Mouse (Mus musculus) CH12F3 (cell line): ENCODE measurements around the gene Nupr1.
"Not testable (repeated sequence)": the region's sequence is repeated elsewhere in the genome, so short reads cannot be mapped to it uniquely, and the experiment has no call there.

Experiments used
- in situ Hi-C: fragments of 300-500 bp; cut with MboI; formaldehyde crosslinking; loops from 2 replicates; pipeline ENCODE4 v1.14.3; 2020; ENCODE audit warnings: low sequenced_read_pairs

The Nupr1 gene

DNA sequence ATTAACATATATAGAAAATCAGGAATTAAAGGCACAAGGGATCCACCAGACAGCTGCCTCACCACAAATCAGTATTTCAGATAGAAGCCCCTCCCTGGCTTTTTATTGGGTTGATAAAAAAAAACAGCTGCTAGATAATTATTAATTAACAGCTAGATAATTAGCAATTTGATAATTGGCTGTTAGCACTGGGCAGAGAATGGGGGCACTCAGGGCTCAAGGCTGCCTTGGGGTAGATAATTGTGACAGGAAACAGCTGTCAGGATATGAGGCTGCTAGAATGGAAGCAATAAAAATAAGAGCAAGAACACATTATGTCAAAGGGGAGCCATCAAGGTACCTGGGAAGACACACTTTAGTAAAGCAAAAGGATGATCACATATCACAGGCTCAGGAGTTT is 14.3 kb upstream of the Nupr1 start:
- in situ Hi-C loops, result loop anchor here (5.0 kb wide), 1 partner anchor 42 kb away; no protein-coding TSS in a partner anchor

DNA sequence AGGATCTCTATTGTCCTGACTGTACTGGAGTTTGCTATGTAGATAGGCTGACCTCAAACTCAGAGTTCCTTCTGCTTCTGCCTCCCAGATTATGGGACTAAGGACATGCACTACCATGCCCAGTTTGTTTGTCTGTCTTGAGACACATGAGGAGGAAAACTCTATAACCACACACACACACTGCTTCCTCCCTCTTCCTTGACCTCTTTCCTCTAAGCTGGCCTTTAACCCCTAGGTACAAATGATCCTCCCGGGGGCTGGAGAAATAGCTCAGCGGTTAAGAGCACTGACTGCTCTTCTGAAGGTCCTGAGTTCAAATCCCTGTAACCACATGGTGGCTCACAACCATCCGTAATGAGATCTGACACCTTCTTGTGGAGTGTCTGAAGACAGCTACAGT is 13.7 kb upstream of the Nupr1 start:
- in situ Hi-C loops, result no loop called here

DNA sequence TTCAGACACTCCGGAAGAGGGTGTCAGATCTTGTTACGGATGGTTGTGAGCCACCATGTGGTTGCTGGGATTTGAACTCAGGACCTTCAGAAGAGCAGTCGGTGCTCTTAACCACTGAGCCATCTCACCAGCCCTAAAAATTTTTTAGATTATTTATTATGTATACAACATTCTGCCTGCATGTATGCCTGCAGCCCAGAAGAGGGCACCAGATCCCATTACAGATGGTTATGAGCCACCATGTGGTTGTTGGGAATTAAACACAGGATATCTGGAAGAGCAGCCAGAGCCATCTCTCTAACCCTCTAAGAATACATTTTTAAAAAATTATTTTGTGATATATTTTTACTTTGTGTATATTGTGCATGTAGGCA is 12.6 kb upstream of the Nupr1 start:
- in situ Hi-C loops, result not testable (repeated sequence)

DNA sequence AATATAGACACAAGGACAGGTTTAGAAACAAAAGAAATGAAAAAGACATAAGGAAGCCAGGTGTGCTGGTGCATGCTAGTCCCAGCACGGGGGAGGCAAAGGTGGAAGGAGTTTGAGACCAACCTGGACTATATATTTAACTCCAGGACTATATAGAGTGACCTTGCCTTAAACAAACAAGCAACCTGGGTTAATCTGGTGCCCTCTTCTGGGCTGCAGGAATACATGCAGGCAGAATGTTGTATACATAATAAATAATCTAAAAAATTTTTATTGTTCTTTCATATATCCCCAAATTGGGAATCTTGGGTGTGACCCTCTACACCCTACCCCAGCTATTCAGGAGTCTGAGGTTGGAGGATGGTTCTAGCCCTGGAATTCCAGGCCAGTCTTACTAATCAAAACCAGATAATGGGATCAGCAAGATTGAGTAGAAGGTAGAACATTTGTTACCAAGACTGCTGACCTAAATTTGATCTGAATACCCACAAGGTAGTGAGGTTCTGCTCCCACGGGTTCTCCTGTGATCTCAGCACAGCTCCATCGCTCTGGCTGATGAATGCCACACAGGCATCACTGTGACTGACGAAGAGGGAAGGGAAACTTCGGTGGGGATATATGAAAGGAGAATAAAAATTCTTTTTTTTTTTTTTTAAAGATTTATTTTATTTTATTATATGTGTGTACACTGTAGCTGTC is 12.0 kb upstream of the Nupr1 start:
- in situ Hi-C loops, result no loop called here

DNA sequence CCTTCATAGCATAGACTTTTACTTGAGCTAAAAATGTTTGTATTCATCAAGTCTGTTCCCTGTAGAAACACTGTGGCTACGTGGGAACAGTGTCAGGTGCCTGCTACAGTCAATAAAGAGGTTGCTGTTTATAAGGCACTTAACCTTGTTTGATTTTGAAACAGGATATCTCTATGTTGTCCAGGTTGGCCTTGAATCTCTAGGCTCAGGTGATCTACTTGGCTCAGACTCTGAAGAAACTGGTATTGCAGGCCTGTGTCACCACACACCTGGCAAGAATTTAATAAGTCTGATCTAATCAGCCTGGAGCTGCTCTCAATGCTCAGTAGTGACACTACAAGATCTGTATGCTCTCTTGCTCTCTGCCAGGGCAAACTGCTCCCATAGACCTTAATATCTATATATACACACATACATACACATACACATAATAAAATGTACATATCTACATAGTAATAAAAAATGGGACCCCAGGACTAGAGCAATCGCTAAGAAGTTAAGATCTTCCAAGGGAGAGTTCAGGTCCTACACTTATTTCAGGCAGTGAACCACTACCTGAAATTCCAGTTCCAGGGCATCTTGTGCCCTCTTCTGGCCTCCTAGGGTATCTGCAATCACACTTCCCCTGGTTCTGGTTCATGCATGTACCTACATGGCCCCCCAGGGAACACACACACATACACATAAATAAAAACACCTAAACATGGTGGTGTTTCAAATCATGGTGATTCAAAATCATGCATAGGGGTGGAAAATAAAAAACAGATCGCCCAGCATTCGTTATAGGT is 6.3 kb upstream of the Nupr1 start:
- in situ Hi-C loops, result loop anchor here (10.0 kb wide), 1 partner anchor 62 kb away; no protein-coding TSS in a partner anchor

DNA sequence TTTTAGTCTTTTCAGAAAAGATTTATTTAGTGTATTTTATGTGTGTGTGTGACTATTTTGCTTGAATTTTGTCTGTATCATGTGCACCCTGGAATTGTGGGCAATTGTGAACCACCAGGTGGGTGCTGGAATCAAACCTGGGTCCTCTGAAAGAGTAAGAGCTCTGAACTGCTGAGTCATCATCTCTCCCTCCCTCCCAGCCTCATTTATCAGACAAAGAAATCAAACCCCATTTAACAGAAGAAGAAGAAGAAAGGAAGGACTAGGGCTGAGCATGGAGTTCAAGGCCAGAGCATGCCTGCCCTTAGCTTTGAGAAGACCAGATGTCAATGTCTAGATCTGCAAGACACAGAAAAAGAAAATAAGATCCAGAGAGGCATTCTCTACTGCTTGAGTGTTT is 4.7 kb upstream of the Nupr1 start:
- in situ Hi-C loops, result loop anchor here (10.0 kb wide), 1 partner anchor 61 kb away; no protein-coding TSS in a partner anchor

DNA sequence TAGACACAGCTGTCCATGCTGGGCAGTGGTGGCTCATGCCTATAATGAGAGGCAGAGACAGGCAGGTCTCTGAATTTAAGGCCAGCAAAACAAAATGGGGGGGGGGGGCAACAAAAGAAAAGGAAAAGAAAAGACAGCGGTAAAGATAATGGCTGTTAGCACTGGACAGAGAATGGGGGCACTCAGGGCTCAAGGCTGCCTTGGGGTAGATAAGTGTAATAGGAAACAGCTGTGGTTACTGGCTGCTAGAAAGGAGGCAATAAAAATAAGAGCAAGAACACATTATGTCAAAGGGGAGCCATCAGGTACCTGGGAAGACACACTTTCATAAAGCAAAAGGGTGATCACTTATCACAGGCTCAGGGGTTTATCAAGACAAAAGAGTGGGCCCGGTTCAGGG is 1.8 kb upstream of the Nupr1 start:
- in situ Hi-C loops, result loop anchor here (10.0 kb wide), 1 partner anchor 58 kb away; no protein-coding TSS in a partner anchor

DNA sequence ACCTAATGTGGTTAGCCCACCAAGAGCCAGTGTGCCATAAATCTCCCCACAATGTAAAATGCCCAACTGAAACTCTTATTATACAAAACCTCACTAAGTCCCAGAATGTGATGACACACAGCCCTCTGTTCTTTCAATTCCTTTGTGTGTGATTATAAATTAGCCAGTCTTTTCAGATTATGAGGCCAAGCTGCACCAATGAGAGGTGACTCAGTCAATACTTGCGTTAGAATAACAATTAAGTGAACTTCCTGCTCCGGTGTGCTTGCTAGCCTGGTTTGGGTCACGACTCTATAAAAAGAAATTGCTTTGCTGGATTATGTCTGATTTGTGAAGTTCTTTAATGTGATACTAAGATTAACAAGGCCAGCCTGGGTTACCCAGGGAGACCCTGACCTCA is 746 bp downstream of the Nupr1 start:
- in situ Hi-C loops, result loop anchor here (5.0 to 10.0 kb wide), 2 partner anchors 38 to 55 kb away; partner anchors contain the start of gene Il27

DNA sequence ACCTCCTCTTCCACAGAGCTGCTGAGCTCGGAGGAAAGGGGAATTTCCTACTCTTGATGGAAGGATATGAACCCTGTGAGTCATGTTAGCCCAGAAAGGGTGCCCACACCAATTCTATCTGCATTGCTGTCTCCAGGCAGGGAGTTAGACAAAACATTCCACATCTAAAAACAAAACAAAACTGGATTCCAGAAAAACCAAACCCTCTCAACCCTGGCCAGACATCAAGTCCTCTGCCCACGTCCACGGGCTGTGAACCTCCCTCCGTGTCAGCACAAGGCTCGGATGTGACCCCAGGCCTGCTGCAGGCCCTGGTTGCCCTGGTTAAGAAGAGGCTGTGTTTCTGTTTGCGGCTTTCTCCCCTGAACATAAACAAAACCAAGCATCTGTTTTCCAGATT is 2.5 kb downstream of the Nupr1 start:
- in situ Hi-C loops, result loop anchor here (5.0 kb wide), 1 partner anchor 36 kb away; the partner anchor contains the start of gene Il27

DNA sequence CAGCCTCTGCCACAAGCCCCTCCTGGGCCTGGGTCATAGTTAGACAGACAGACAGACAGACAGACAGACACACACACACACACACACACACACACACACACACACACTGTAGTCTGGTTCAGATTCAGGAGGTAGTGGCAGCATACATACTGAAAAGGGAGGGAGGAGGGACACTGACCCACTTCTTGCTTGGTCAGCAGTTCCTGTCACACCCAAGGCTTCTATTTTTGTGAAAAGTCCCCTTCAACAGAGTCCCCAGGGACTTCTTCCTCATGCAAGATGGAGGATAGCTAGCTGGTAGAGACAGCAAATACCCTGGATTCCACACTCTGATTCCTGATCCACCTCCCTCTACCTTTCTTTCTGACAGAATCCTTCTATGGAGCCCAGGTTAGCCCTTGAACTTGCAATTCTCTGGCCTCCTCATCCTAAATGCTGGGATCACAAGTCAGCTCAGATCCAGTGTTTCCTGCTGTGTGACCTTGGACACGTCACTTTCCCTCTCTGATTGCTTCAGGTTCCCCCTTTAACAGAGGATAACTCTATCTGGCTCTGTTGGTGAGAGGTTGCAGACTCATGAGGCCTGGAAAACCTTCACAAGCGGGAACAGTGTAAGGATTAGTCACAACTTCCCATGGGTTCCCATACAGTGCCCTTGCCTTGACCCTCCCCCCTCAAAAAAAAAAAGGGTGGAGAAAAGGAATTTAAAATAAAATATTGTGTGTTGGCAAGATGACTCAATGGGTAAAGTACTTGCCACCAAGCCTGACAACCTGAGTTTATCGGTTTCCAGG is 4.7 kb downstream of the Nupr1 start:
- in situ Hi-C loops, result loop anchor here (5.0 kb wide), 1 partner anchor 34 kb away; the partner anchor contains the start of gene Il27

DNA sequence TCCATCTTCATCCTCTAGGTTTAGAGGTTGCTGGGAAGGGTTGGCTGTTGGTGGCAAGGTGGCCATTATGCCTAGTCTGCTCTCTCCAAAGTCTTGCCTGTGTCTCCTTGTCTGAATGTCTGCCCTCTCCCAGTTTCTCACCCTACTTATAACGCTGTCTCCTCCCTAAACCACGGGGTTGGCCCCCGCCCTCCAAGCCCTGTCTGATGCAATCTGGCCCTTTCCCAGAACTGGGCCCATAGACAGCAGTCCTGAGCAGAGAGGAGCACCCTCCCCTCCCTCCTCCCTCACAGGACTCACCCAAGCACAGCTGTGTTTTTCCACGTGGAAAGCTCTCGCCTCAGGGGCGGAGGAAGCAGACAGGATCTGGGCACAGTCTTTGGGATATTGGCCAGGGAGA is 5.3 kb downstream of the Nupr1 start:
- in situ Hi-C loops, result loop anchor here (5.0 kb wide), 1 partner anchor 33 kb away; the partner anchor contains the start of gene Il27

DNA sequence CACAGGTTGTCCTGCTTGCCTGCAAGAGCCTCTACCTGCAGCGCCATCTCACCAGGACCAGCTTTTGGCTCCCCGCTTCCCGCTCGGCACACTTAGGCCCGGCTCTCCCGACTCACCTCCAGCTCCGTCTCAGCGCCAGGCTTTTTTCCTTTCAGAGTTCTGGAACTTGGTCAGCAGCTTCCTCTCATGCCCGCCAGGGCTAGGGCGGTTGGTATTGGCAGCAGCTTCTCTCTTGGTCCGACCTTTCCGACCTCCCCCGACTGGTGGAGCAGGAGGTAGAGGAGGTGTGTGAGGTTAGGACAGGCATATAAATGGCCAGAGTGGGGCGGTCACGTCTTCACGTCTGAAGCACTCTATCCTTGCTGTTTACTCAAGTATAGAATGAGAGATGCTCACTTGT is 5.9 kb downstream of the Nupr1 start:
- in situ Hi-C loops, result loop anchor here (5.0 kb wide), 1 partner anchor 32 kb away; the partner anchor contains the start of gene Il27

DNA sequence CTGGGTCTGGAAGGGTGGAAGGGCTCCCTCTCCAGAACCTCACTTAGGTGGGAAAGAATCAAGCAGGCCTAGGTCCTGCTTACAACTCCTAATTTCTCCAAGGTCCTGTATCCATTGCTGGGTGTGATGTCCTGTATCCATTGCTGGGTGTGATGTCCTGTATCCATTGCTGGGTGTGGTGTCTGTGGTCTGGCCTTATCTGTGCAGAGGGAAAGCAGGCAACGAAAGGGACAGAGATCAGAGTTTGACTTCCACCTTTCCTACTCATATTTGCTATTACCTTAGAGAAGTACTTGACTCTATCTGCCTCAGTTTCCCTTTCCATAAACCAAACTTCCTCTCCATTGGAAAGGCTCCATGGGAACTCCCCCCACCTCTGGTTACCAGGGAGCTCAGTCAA is 7.3 kb downstream of the Nupr1 start:
- in situ Hi-C loops, result no loop called here

DNA sequence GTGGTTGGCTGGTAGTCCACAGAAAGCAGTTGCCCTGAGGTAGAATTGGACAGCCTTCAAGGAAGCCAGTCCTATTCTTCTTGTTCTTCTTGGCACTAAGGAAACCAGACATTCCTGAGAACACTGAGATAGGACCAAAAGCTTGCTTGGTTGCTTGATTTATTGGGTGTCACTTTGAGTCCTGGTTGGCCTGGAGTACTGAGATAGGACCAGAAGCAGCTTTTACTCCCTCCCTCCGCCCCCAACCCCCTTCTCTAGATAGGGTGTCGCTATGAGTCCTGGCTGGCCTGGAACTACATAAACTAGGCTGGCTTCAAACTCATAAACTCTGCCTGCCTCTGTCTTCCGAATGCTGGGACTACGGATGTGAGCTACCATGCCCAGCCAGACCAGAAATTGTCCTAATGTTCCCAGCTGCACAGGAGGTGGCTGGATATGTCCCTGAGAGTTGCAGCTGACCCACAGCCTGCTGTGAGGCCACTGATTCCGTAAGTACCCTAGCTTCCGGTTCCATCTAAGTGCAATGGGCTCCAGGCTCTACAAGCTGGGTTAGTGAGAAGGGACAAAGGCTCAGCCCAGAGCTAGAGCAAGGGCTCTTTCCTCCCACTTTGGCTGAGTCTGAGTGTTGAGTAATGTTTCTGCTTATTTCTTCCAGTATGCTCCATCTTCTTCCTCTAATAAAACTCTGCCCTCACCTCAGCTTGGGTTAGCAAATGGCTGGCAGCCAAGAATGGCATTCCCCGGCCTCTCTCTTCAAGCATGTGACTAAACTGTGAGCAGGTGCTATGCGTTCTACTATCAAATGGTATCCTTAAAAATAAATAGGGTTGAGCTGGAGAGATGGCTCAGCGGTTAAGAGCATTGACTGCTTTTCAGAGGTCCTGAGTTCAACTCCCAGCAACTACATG is 9.0 kb downstream of the Nupr1 start:
- in situ Hi-C loops, result no loop called here

DNA sequence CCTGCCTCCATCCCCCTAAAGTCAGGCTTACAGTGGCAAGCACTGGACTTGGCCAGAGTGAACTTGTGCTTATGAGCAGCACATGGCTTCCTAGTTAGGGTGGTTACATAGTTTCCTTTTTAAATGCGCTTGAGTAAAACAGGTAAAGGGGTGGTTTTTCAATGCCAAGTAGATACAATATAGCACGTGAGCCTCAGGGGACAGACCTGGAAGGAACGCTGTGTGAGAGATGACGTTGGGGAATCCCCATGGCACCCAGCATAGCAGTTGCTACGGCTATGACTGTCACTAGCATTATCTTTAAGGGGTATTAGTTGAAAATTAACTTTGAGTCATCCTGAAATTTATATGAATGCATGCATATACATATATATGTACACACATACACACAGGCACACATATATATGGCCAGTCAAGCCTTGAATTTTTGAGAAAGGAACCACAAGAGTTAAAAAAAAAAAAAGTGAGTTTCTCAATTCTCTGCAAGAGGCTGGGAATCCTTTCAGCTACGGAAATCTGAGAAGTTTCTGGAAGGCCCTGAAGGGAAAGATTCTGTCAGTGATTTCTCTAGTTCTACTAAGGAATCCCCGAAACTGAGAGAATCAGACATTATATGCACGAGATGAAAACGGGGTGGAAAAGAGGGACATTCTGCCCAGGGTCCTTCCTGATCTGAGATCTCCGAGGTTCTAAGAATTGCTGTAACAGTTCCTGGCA is 10.9 kb downstream of the Nupr1 start:
- in situ Hi-C loops, result no loop called here

DNA sequence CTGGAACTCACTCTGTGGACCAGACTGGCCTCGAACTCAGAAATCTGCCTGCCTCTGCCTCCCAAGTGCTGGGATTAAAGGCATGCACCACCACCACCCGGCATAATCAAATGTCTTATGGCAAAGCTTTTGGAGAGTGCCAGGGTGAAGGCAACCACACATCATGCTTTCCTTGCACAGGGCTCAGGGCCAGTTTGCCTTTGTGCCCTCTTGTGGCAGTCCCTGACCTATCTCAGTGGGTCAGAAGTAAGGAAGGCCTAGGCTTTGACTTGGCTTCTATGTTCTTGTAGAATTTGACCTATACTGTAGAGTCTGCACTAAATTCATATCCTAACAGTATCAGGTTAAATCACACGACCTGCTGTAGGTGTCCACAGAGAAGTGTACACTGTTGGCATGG is 14.0 kb downstream of the Nupr1 start:
- in situ Hi-C loops, result no loop called here

DNA sequence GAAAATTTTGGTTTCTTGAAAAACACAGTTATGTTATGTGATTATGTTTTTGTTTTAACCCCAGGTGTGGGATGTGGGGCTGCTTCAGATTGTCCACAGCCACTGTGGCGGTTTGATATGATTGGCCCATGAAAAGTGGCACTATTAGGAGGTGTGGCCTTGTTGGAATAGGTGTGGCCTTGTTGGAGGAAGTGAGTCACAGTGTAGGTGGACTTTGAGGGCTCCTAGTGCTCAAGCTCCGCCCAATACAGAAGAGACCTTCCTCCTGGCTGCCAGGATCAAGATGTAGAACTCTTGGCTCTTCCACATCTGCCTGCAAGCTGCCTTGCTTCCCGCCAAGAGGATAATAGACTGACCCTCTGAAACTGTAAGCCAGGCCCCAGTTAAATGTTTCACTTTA is 17.9 kb downstream of the Nupr1 start:
- in situ Hi-C loops, result no loop called here

DNA sequence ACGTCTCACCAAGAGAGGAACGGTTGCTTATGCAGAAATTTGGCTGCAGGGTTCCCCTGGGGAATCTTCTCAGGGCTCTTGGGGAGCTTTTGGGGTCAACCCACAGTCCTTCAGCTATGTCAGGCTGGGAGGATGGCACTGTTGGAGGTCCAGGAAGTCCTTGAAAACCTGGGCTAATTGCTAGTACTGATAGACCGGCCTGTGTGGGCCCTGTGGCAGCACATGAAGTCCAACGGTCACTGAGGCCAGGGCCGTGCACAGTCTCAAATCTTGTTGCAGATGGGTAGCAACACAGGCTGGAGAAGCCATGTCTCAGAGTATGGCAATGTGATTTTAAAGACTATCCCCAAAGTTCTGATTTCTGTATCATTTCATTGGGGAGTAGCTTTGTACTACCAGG is 22.9 kb downstream of the Nupr1 start:
- in situ Hi-C loops, result no loop called here

DNA sequence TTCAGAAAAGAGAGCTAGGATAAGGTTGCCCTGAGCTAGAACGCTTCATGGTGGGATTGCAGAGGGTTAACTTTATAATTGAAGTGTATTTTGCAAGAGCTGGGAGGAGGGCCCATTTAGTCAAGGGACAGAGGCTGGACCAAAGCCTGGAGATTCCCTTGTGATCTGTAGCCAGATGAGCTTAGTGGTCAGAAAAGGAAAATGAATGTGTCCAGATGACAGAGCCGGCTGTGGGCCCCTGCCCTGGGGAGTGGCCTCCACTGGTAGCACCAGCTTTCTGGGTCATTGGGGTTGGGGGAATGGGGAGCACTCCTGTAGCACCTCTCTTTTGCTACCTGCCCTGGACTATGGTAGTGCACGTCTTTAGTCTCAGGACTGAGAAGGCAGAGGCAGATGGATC is 23.6 kb downstream of the Nupr1 start:
- in situ Hi-C loops, result no loop called here
